Mouse (Mus musculus) heart, embryonic 10.5 days (tissue): ENCODE data around the gene Rnf167. TPM values are rescaled to one million over a fixed set of nuclear protein-coding genes. Genes with fewer than 3 reads are reported as not detected.

Experiments used
- DNase-seq: peaks from one replicate; pipeline ENCODE4 v3.0.0-alpha.2; 2017; ENCODE audit warnings: low spot score
- H3K27ac ChIP-seq: fragments of 300-500 bp; sonication (generic); 2 replicates; pipeline ENCODE4 v1.5.1; 2016; ENCODE audit warnings: mild to moderate bottlenecking
- H3K27me3 ChIP-seq: fragments of 300-500 bp; sonication (generic); 2 replicates; pipeline ENCODE4 v1.6.1; 2016; ENCODE audit warnings: mild to moderate bottlenecking; ENCODE audit not compliant: poor library complexity, insufficient read depth, severe bottlenecking
- H3K36me3 ChIP-seq: fragments of 300-500 bp; sonication (generic); 2 replicates; pipeline ENCODE4 v1.6.1; 2016; ENCODE audit warnings: mild to moderate bottlenecking, moderate library complexity
- H3K4me1 ChIP-seq: fragments of 300-500 bp; sonication (generic); 2 replicates; pipeline ENCODE4 v1.6.1; 2016; ENCODE audit warnings: mild to moderate bottlenecking
- H3K4me3 ChIP-seq: fragments of 300-500 bp; sonication (generic); 2 replicates; pipeline ENCODE4 v1.5.1; 2016; ENCODE audit warnings: mild to moderate bottlenecking, moderate library complexity
- H3K9me3 ChIP-seq: fragments of 300-500 bp; sonication (generic); 2 replicates; pipeline ENCODE4 v1.6.1; 2016; ENCODE audit warnings: mild to moderate bottlenecking, moderate library complexity
- WGBS: fragments of 180-500 bp; shearing (Covaris S2); methylation state at CpG from one replicate; pipeline ENCODE4 v1.1.7; 2016; 5-methylcytosine and 5-hydroxymethylcytosine counted together
- polyA plus RNA-seq: library from polyadenylated mRNA; unstranded; fragments of >200 nt; fragmentation: Nextera tagmentation; extraction: Ambion mirVana; gene quantifications from 2 replicates; pipeline ENCODE4 v1.2.1, GENCODE M21; 2016

Gene Rnf167
- 68.3 and 74.4 TPM in 2 replicates for polyA plus RNA-seq

- Histone ChIP-seq H3K4me1 (peaks cover 45% of the 10 kb centered on the region), H3K36me3 (peaks cover 67% of the 10 kb centered on the region), H3K4me3 (peak within 1 kb of the TSS; percentile 70), H3K27ac (peak within 1 kb of the TSS; percentile 97), H3K27me3 (no peaks in the 10 kb centered on the region), H3K9me3 (no peaks in the 10 kb centered on the region)
- peak; percentile 99 for DNase-seq
- under 1% methylated on average over 63 of the region's 63 CpGs for WGBS
Measured at GRCm38 (mm10) chr11:70646691-70647650, at the start of gene Rnf167, which contains the start of gene Slc25a11. Gene Rnf167 (plus strand): TSS chr11:70647235. Gene Slc25a11 (minus strand): TSS chr11:70647479.

- H3K36me3 ChIP-seq: peaks cover 46% of the 10 kb centered on the region
- WGBS: 65% methylated on average over 6 of the region's 6 CpGs
- no peaks in the 10 kb centered on the region for H3K9me3 ChIP-seq
- H3K4me3 ChIP-seq: no peak overlapping the region
- no peaks in the 10 kb centered on the region for H3K27me3 ChIP-seq
- no peak for DNase-seq
- H3K27ac ChIP-seq: no peak overlapping the region
- H3K4me1 ChIP-seq: peaks cover 25% of the 10 kb centered on the region; the same call in 1 of the 2 replicates
Measured at GRCm38 (mm10) chr11:70597301-70597700, 49.7 kb upstream of the Rnf167 start.

GRCm38 (mm10) chr11:70598451-70598953, 48.5 kb upstream of the Rnf167 start:
- H3K4me1 ChIP-seq: peaks cover 25% of the 10 kb centered on the region; the same call in 1 of the 2 replicates
- H3K9me3 ChIP-seq: no peaks in the 10 kb centered on the region
- no peak for DNase-seq
- H3K36me3 ChIP-seq: peaks cover 56% of the 10 kb centered on the region
- 90% methylated on average over 9 of the region's 9 CpGs for WGBS
- H3K4me3 ChIP-seq: no peak overlapping the region
- no peak overlapping the region for H3K27ac ChIP-seq
- H3K27me3 ChIP-seq: no peaks in the 10 kb centered on the region

GRCm38 (mm10) chr11:70605024-70605566, 41.9 kb upstream of the Rnf167 start:
- H3K4me1 ChIP-seq: peaks cover 5% of the 10 kb centered on the region; the same call in 1 of the 2 replicates
- H3K9me3 ChIP-seq: no peaks in the 10 kb centered on the region
- H3K27ac ChIP-seq: no peak overlapping the region
- H3K27me3 ChIP-seq: no peaks in the 10 kb centered on the region
- WGBS: 59% methylated on average over 14 of the region's 14 CpGs
- H3K4me3 ChIP-seq: no peak overlapping the region
- peak; percentile 85 for DNase-seq
- peaks cover 87% of the 10 kb centered on the region for H3K36me3 ChIP-seq

- no peaks in the 10 kb centered on the region for H3K9me3 ChIP-seq
- H3K4me1 ChIP-seq: peaks cover 5% of the 10 kb centered on the region; the same call in 1 of the 2 replicates
- no peak overlapping the region for H3K4me3 ChIP-seq
- H3K27ac ChIP-seq: no peak overlapping the region
- 69% methylated on average over 12 of the region's 12 CpGs for WGBS
- peaks cover 98% of the 10 kb centered on the region for H3K36me3 ChIP-seq
- no peaks in the 10 kb centered on the region for H3K27me3 ChIP-seq
- no peak for DNase-seq
Measured at GRCm38 (mm10) chr11:70606717-70607116, 40.3 kb upstream of the Rnf167 start.

GRCm38 (mm10) chr11:70607611-70608010, 39.4 kb upstream of the Rnf167 start:
- Histone ChIP-seq H3K4me3 (no peak overlapping the region), H3K9me3 (no peaks in the 10 kb centered on the region), H3K27ac (no peak overlapping the region), H3K27me3 (no peaks in the 10 kb centered on the region), H3K4me1 (peaks cover 5% of the 10 kb centered on the region; the same call in 1 of the 2 replicates), H3K36me3 (peaks cover 96% of the 10 kb centered on the region)
- WGBS: 90% methylated on average over 9 of the region's 9 CpGs
- DNase-seq: no peak

- Histone ChIP-seq H3K4me3 (no peak overlapping the region), H3K27me3 (no peaks in the 10 kb centered on the region), H3K4me1 (peaks cover 7% of the 10 kb centered on the region), H3K27ac (no peak overlapping the region), H3K9me3 (no peaks in the 10 kb centered on the region), H3K36me3 (peaks cover 97% of the 10 kb centered on the region)
- no peak for DNase-seq
- WGBS: 88% methylated on average over 26 of the region's 26 CpGs
Measured at GRCm38 (mm10) chr11:70608381-70609066, 38.5 kb upstream of the Rnf167 start.

GRCm38 (mm10) chr11:70610752-70611151, 36.3 kb upstream of the Rnf167 start:
- no peak overlapping the region for H3K27ac ChIP-seq
- H3K4me3 ChIP-seq: no peak overlapping the region
- no peaks in the 10 kb centered on the region for H3K9me3 ChIP-seq
- no peak for DNase-seq
- 87% methylated on average over 4 of the region's 4 CpGs for WGBS
- H3K4me1 ChIP-seq: peaks cover 20% of the 10 kb centered on the region
- H3K27me3 ChIP-seq: peaks cover 2% of the 10 kb centered on the region
- peaks cover 81% of the 10 kb centered on the region for H3K36me3 ChIP-seq

- H3K4me3 ChIP-seq: no peak overlapping the region
- 74% methylated on average over 7 of the region's 7 CpGs for WGBS
- peaks cover 27% of the 10 kb centered on the region for H3K4me1 ChIP-seq
- peaks cover 63% of the 10 kb centered on the region for H3K36me3 ChIP-seq
- H3K9me3 ChIP-seq: no peaks in the 10 kb centered on the region
- DNase-seq: no peak
- peaks cover 19% of the 10 kb centered on the region for H3K27me3 ChIP-seq
- no peak overlapping the region for H3K27ac ChIP-seq
Measured at GRCm38 (mm10) chr11:70612505-70612904, 34.5 kb upstream of the Rnf167 start.

GRCm38 (mm10) chr11:70615074-70615473, 32.0 kb upstream of the Rnf167 start:
- H3K27ac ChIP-seq: peak overlapping the region; percentile 71
- H3K4me1 ChIP-seq: peaks cover 23% of the 10 kb centered on the region
- peaks cover 23% of the 10 kb centered on the region for H3K27me3 ChIP-seq
- peak overlapping the region; percentile 55 for H3K4me3 ChIP-seq
- WGBS: 0% methylated on average over 17 of the region's 17 CpGs
- peaks cover 38% of the 10 kb centered on the region for H3K36me3 ChIP-seq
- peak; percentile 90 for DNase-seq
- H3K9me3 ChIP-seq: no peaks in the 10 kb centered on the region

GRCm38 (mm10) chr11:70615516-70616093, 31.4 kb upstream of the Rnf167 start, which contains the start of gene 4930544D05Rik:
Gene 4930544D05Rik (plus strand): TSS chr11:70615848.
- Histone ChIP-seq H3K4me3 (peak within 1 kb of the TSS; percentile 55), H3K27ac (peak within 1 kb of the TSS; percentile 71), H3K36me3 (peaks cover 32% of the 10 kb centered on the region), H3K4me1 (peaks cover 22% of the 10 kb centered on the region), H3K9me3 (no peaks in the 10 kb centered on the region), H3K27me3 (peaks cover 23% of the 10 kb centered on the region)
- DNase-seq: no peak
- WGBS: 11% methylated on average over 21 of the region's 21 CpGs

GRCm38 (mm10) chr11:70619101-70619500, 27.9 kb upstream of the Rnf167 start, which contains the start of gene Chrne:
Gene Chrne (minus strand): TSS chr11:70619216.
- H3K27ac ChIP-seq: no peak within 1 kb of the TSS
- H3K4me1 ChIP-seq: peaks cover 26% of the 10 kb centered on the region
- H3K36me3 ChIP-seq: no peaks in the 10 kb centered on the region
- no peak for DNase-seq
- WGBS: 41% methylated on average over 1 of the region's 1 CpGs
- no peaks in the 10 kb centered on the region for H3K9me3 ChIP-seq
- H3K4me3 ChIP-seq: no peak within 1 kb of the TSS
- H3K27me3 ChIP-seq: peaks cover 23% of the 10 kb centered on the region
